Mouse (Mus musculus) large intestine, adult 2 months (tissue): ENCODE measurements around the gene Cfap126. TPM values are rescaled to one million over a fixed set of nuclear protein-coding genes. Genes with fewer than 3 reads are reported as not detected.

Source experiments
- DNase-seq: peaks from one replicate; pipeline ENCODE4 v3.0.0-alpha.2; 2012; ENCODE audit warnings: low read depth, low spot score
- WGBS: fragments of 180-500 bp; shearing (Covaris S2); methylation state at CpG from one replicate; pipeline ENCODE4 v1.1.7; 2018; 5-methylcytosine and 5-hydroxymethylcytosine counted together
- polyA plus RNA-seq: library from polyadenylated mRNA; depleted of rRNA; stranded (reverse); fragments of >200 nt; gene quantifications from 2 replicates; pipeline ENCODE4 v1.2.3, GENCODE M21; 2012; rRNA removed

The Cfap126 gene
- polyA plus RNA-seq, 1 experiment, result 2.0 TPM

- 35% methylated on average over 5 of the region's 5 CpGs for WGBS
- DNase-seq, result no peak
Measured at GRCm38 (mm10) chr1:171165629-171166345, 52.1 kb downstream of the Cfap126 start.

GRCm38 (mm10) chr1:171168906-171169305 is 55.2 kb downstream of the Cfap126 start:
- DNase-seq, result no peak

GRCm38 (mm10) chr1:171169913-171170312 is 56.2 kb downstream of the Cfap126 start:
- no peak for DNase-seq
- 30% methylated on average over 3 of the region's 3 CpGs for WGBS

More at GRCm38 (mm10) chr1:171168906-171169305, 55.2 kb downstream of the Cfap126 start:
- 60% methylated on average over 12 of the region's 12 CpGs for WGBS

- 35% methylated on average over 3 of the region's 3 CpGs for whole genome bisulfite sequencing
- no peak for DNase-seq
Measured at GRCm38 (mm10) chr1:171171138-171171537, 57.4 kb downstream of the Cfap126 start.

- 96% methylated on average over 8 of the region's 8 CpGs for WGBS
- no peak for DNase-seq
Measured at GRCm38 (mm10) chr1:171172779-171173178, 59.1 kb downstream of the Cfap126 start.

Other genes starting within 250 kb of the Cfap126 start
- gene Atf6, start 246.1 kb upstream of the Cfap126 start, polyA plus RNA-seq, result 9.6 and 14.3 TPM in 2 replicates
- gene Gm26620, start 228.9 kb upstream of the Cfap126 start, polyA plus RNA-seq, result 1.1 and 1.2 TPM in 2 replicates
- 14.3 and 18.2 TPM in 2 replicates for gene Dusp12, start 228.4 kb upstream of the Cfap126 start, polyA plus RNA-seq
- gene Fcrlb, start 201.0 kb upstream of the Cfap126 start, polyA plus RNA-seq, result 0.24 and 0.48 TPM in 2 replicates
- 9.8 and 11.8 TPM in 2 replicates for gene Fcrla, start 186.3 kb upstream of the Cfap126 start, polyA plus RNA-seq
- 7.7 and 16.6 TPM in 2 replicates for gene Fcgr2b, start 137.4 kb upstream of the Cfap126 start, polyA plus RNA-seq
- 8.4 and 10.1 TPM in 2 replicates for gene Fcgr4, start 95.0 kb upstream of the Cfap126 start, polyA plus RNA-seq
- 11.3 and 18.0 TPM in 2 replicates for gene Fcgr3, start 49.0 kb upstream of the Cfap126 start, polyA plus RNA-seq
- gene Sdhc, start 36.7 kb downstream of the Cfap126 start, polyA plus RNA-seq, result 308 and 341 TPM in 2 replicates
- 0.29 and 0.30 TPM in 2 replicates for gene Mpz, start 36.8 kb downstream of the Cfap126 start, polyA plus RNA-seq
- gene Pcp4l1, start 82.3 kb downstream of the Cfap126 start, polyA plus RNA-seq, result 23.6 and 25.2 TPM in 2 replicates
- gene Nr1i3, start 100.1 kb downstream of the Cfap126 start, polyA plus RNA-seq, result 3.8 and 22.7 TPM in 2 replicates
- 23.1 and 24.0 TPM in 2 replicates for gene Tomm40l, start 108.6 kb downstream of the Cfap126 start, polyA plus RNA-seq
- 0.50 and 1.9 TPM in 2 replicates for gene Apoa2, start 111.1 kb downstream of the Cfap126 start, polyA plus RNA-seq
- 56.2 and 58.5 TPM in 2 replicates for gene Fcer1g, start 120.4 kb downstream of the Cfap126 start, polyA plus RNA-seq
- gene Adamts4, start 136.5 kb downstream of the Cfap126 start, polyA plus RNA-seq, result 1.1 and 2.5 TPM in 2 replicates
- 167 and 181 TPM in 2 replicates for gene Ndufs2, start 137.5 kb downstream of the Cfap126 start, polyA plus RNA-seq
- gene B4galt3, start 156.4 kb downstream of the Cfap126 start, polyA plus RNA-seq, result 70.3 and 80.0 TPM in 2 replicates
- 21.9 and 34.8 TPM in 2 replicates for gene Ppox, start 167.3 kb downstream of the Cfap126 start, polyA plus RNA-seq
- gene Usp21, start 174.1 kb downstream of the Cfap126 start, polyA plus RNA-seq, result 30.0 and 36.4 TPM in 2 replicates
- gene Ufc1, start 181.1 kb downstream of the Cfap126 start, polyA plus RNA-seq, result 34.5 and 35.8 TPM in 2 replicates
- gene Dedd, start 215.2 kb downstream of the Cfap126 start, polyA plus RNA-seq, result 44.3 and 50.3 TPM in 2 replicates
- 46.5 and 54.7 TPM in 2 replicates for gene Nit1, start 231.7 kb downstream of the Cfap126 start, polyA plus RNA-seq
- 10.3 and 11.7 TPM in 2 replicates for gene Pfdn2, start 231.8 kb downstream of the Cfap126 start, polyA plus RNA-seq
- 0.14 and 0.18 TPM in 2 replicates for gene Klhdc9, start 246.9 kb downstream of the Cfap126 start, polyA plus RNA-seq